Comparison of ENCODE assay signal across 9 mouse cellular contexts in genomic region chr11:115382891-115383290, GRCm38 (mm10). TPM values are rescaled to one million over a fixed set of nuclear protein-coding genes. Genes with fewer than 3 reads are reported as not detected.
A peak's percentile ranks its signal among the peaks of the same experiment; 100 is the strongest.
DNase-seq lines count a peak whose midpoint lies in the region; ATAC-seq and TF ChIP-seq lines count a peak whose summit lies in the region.
"Had no signal": no experiment of that assay in that cellular context is flagged by ENCODE, and none has a peak within 500 bp of the region (broad histone marks: within the 10 kb centered on the region; RNA-seq: fewer than 3 reads in every experiment).

No protein-coding gene starts in this region.

- peak overlapping the region; percentile 98 for H3K4me3 ChIP-seq in cerebellum, adult 2 months (replicated peaks; ENCODE audit: insufficient read depth, low read depth, low read length)
- H3K4me3 ChIP-seq in heart, postnatal 0 days (ENCODE audit: low read depth, low read length) = peak overlapping the region; percentile 81
- H3K4me3 ChIP-seq in midbrain, embryonic 10.5 days = peak overlapping the region; percentile 94

- peak overlapping the region; percentile 98 for H3K4me2 ChIP-seq in heart, postnatal 0 days (ENCODE audit: low read depth, low read length)

- no peaks in the 10 kb centered on the region for H3K36me3 ChIP-seq in heart, postnatal 0 days (replicated peaks; ENCODE audit: control insufficient read depth, insufficient read depth, low read length)
- H3K36me3 ChIP-seq in midbrain, embryonic 10.5 days = peaks cover 7% of the 10 kb centered on the region

- no peak for TF ChIP-seq CTCF in cerebellum, adult 2 months (IDR thresholded peaks at IDR 0.05; ENCODE audit: borderline replicate concordance, insufficient read depth, low read depth, low read length)
- TF ChIP-seq CTCF in heart, postnatal 0 days (IDR thresholded peaks at IDR 0.05; ENCODE audit: low read depth) = no peak

- peak; percentile 49 to 56 for DNase-seq in cerebellum, adult 2 months
- DNase-seq in cerebellum, postnatal 4 days (ENCODE audit: low spot score in 2 of 2) = no peak
- peak; percentile 60 for DNase-seq in adrenal gland, adult 8-10 months
- no peak for DNase-seq in heart, postnatal 0 days (ENCODE audit: low spot score)
- DNase-seq in midbrain, embryonic 10.5 days (ENCODE audit: low spot score) = no peak
- DNase-seq in urinary bladder, postnatal 25 days (ENCODE audit: low spot score) = no peak
- no peak for DNase-seq in thymus, adult 18-20 months
- DNase-seq in right cerebral cortex, postnatal 25 days = no peak

- H3K4me1 ChIP-seq in cerebellum, adult 2 months (ENCODE audit: control insufficient read depth, insufficient read depth, low read length) = peaks cover 18% of the 10 kb centered on the region
- H3K4me1 ChIP-seq in heart, postnatal 0 days (ENCODE audit: control insufficient read depth, insufficient read depth) = peaks cover 10% of the 10 kb centered on the region
- peaks cover 54% of the 10 kb centered on the region for H3K4me1 ChIP-seq in midbrain, embryonic 10.5 days

- no peaks in the 10 kb centered on the region for H3K27me3 ChIP-seq in cerebellum, adult 2 months (ENCODE audit: control insufficient read depth, insufficient read depth, low read length)
- peaks cover 5% of the 10 kb centered on the region; the same call in 1 of the 2 replicates for H3K27me3 ChIP-seq in heart, postnatal 0 days (ENCODE audit: control insufficient read depth, insufficient read depth, low read length)
- peaks cover 13% of the 10 kb centered on the region; the same call in 1 of the 2 replicates for H3K27me3 ChIP-seq in midbrain, embryonic 10.5 days (ENCODE audit: low read depth, poor library complexity, severe bottlenecking)

- no peak for ATAC-seq in heart, postnatal 0 days (ENCODE audit: insufficient read depth, low read depth)

- H3K9ac ChIP-seq in heart, postnatal 0 days (replicated peaks; ENCODE audit: low read depth, low read length) = peak overlapping the region; percentile 83; the same call in 1 of the 2 replicates

- TF ChIP-seq POLR2A in cerebellum, adult 2 months (IDR thresholded peaks at IDR 0.05; ENCODE audit: borderline replicate concordance, insufficient read depth, low read length) = peak; percentile 28; the same call in 1 of the 2 replicates

- 3% methylated on average over 5 of the region's 5 CpGs for WGBS in cerebellum, adult 2 months
- WGBS in heart, postnatal 0 days = 35% methylated on average over 5 of the region's 5 CpGs
- WGBS in midbrain, embryonic 10.5 days = 21% methylated on average over 5 of the region's 5 CpGs

- H3K9me3 ChIP-seq in heart, postnatal 0 days (replicated peaks; ENCODE audit: control insufficient read depth, low read length) = no peaks in the 10 kb centered on the region; the same call in 1 of the 2 replicates
- 0 out of 2 replicates have a peak, but pooled peaks cover 5% of the 10 kb centered on the region for H3K9me3 ChIP-seq in midbrain, embryonic 10.5 days (replicated peaks)

- no peak for TF ChIP-seq EP300 in heart, postnatal 0 days (IDR thresholded peaks at IDR 0.05; ENCODE audit: low read depth)

- peak overlapping the region; percentile 23 for H3K27ac ChIP-seq in cerebellum, adult 2 months (ENCODE audit: insufficient read depth, low read length)
- no peak overlapping the region for H3K27ac ChIP-seq in heart, postnatal 0 days (ENCODE audit: low read depth)
- H3K27ac ChIP-seq in midbrain, embryonic 10.5 days (replicated peaks) = peak overlapping the region; percentile 98

RNA-seq across cellular contexts. Expression of gene Cdr2l, which starts 1.2 kb away (rescaled TPM):
- 53.7 and 54.3 TPM in 2 replicates for polyA plus RNA-seq in cerebellum, adult 2 months (2012; rRNA removed)
- total RNA-seq in adrenal gland, adult 8-10 months (2022) = 100 to 1,000 TPM in 1 of 4 experiments, 10 to 100 TPM in 3; 60.6 to 118 (median 71.9) TPM
- total RNA-seq in heart, postnatal 0 days (2014; rRNA removed; ENCODE audit: low replicate concordance) = 23.1 and 26.7 TPM in 2 replicates
- polyA plus RNA-seq in heart, postnatal 0 days (2015; fragmentation: Nextera tagmentation; extraction: Ambion mirVana) = 5.2 and 5.6 TPM in 2 replicates
- polyA plus RNA-seq in midbrain, embryonic 10.5 days (2016; fragmentation: Nextera tagmentation; extraction: Ambion mirVana) = 16.1 and 19.7 TPM in 2 replicates
- total RNA-seq: CH12.LX had no signal

RNA-seq across cellular contexts. Expression of gene Hid1, which starts 15.3 kb away (rescaled TPM):
- 105 and 106 TPM in 2 replicates for polyA plus RNA-seq in cerebellum, adult 2 months (2012; rRNA removed)
- total RNA-seq in adrenal gland, adult 8-10 months (2022) = 10 to 100 TPM; 17.7 to 46.8 (median 42.6) TPM
- total RNA-seq in heart, postnatal 0 days (2014; rRNA removed; ENCODE audit: low replicate concordance) = 8.3 and 11.9 TPM in 2 replicates
- 5.3 and 5.4 TPM in 2 replicates for polyA plus RNA-seq in heart, postnatal 0 days (2015; fragmentation: Nextera tagmentation; extraction: Ambion mirVana)
- polyA plus RNA-seq in midbrain, embryonic 10.5 days (2016; fragmentation: Nextera tagmentation; extraction: Ambion mirVana) = 12.1 and 18.1 TPM in 2 replicates

RNA-seq across cellular contexts. Expression of gene Mrpl58, which starts 20.7 kb away (rescaled TPM):
- polyA plus RNA-seq in cerebellum, adult 2 months (2012; rRNA removed) = 157 and 164 TPM in 2 replicates
- 100 to 1,000 TPM; 157 to 179 (median 160) TPM for total RNA-seq in adrenal gland, adult 8-10 months (2022)
- total RNA-seq in heart, postnatal 0 days (2014; rRNA removed; ENCODE audit: low replicate concordance) = 107 and 285 TPM in 2 replicates
- polyA plus RNA-seq in heart, postnatal 0 days (2015; fragmentation: Nextera tagmentation; extraction: Ambion mirVana) = 224 and 232 TPM in 2 replicates
- polyA plus RNA-seq in midbrain, embryonic 10.5 days (2016; fragmentation: Nextera tagmentation; extraction: Ambion mirVana) = 256 and 270 TPM in 2 replicates

RNA-seq across cellular contexts. Expression of gene Atp5h, which starts 36.9 kb away (rescaled TPM):
- 899 and 972 TPM in 2 replicates for polyA plus RNA-seq in cerebellum, adult 2 months (2012; rRNA removed)
- 100 to 1,000 TPM; 440 to 566 (median 519) TPM for total RNA-seq in adrenal gland, adult 8-10 months (2022)
- total RNA-seq in heart, postnatal 0 days (2014; rRNA removed; ENCODE audit: low replicate concordance) = 991 and 1,040 TPM in 2 replicates
- polyA plus RNA-seq in heart, postnatal 0 days (2015; fragmentation: Nextera tagmentation; extraction: Ambion mirVana) = 4,106 and 4,345 TPM in 2 replicates
- 926 and 929 TPM in 2 replicates for polyA plus RNA-seq in midbrain, embryonic 10.5 days (2016; fragmentation: Nextera tagmentation; extraction: Ambion mirVana)

RNA-seq across cellular contexts. Expression of gene Kctd2, which starts 37.0 kb away (rescaled TPM):
- polyA plus RNA-seq in cerebellum, adult 2 months (2012; rRNA removed) = 93.6 and 98.0 TPM in 2 replicates
- total RNA-seq in adrenal gland, adult 8-10 months (2022) = 10 to 100 TPM; 53.5 to 97.0 (median 65.5) TPM
- 8.3 and 8.4 TPM in 2 replicates for total RNA-seq in heart, postnatal 0 days (2014; rRNA removed; ENCODE audit: low replicate concordance)
- 15.1 and 15.6 TPM in 2 replicates for polyA plus RNA-seq in heart, postnatal 0 days (2015; fragmentation: Nextera tagmentation; extraction: Ambion mirVana)
- polyA plus RNA-seq in midbrain, embryonic 10.5 days (2016; fragmentation: Nextera tagmentation; extraction: Ambion mirVana) = 9.9 and 18.8 TPM in 2 replicates

Comparison
In these comparisons a context has a peak if more than half of its experiments do, and no peak if none do; other contexts are left out.
1. DNase-seq: peak in cerebellum, adult 2 months (2 of 2) and adrenal gland, adult 8-10 months (single experiment); none in cerebellum, postnatal 4 days (0 of 2), heart, postnatal 0 days (single experiment), midbrain, embryonic 10.5 days (single experiment), urinary bladder, postnatal 25 days (single experiment), thymus, adult 18-20 months (0 of 2) and right cerebral cortex, postnatal 25 days (single experiment).
2. Peak in every context shown above with its lines, with median percentiles within 50 percentile points of each other: H3K4me3 ChIP-seq.